Mouse (Mus musculus) intestine, embryonic 15.5 days (tissue): Measurements from ENCODE around the gene Ccser2. TPM values are rescaled to one million over a fixed set of nuclear protein-coding genes. Genes with fewer than 3 reads are reported as not detected.

Source experiments
- ATAC-seq: fragments of 200-750 bp; cut with Nextera tagmentation; 2 replicates; pipeline ENCODE4 v1.8.0; 2017; ENCODE audit warnings: moderate TSS enrichment, moderate library complexity
- H3K27ac ChIP-seq: fragments of 300-500 bp; sonication (generic); 2 replicates; pipeline ENCODE4 v1.5.1; 2015; ENCODE audit warnings: mild to moderate bottlenecking, inconsistent platforms
- H3K27me3 ChIP-seq: fragments of 300-500 bp; sonication (generic); replicated peaks from 2 replicates; pipeline ENCODE4 v1.6.1; 2015; ENCODE audit warnings: inconsistent platforms
- H3K36me3 ChIP-seq: fragments of 300-500 bp; sonication (generic); 2 replicates; pipeline ENCODE4 v1.6.1; 2015; ENCODE audit warnings: inconsistent platforms
- H3K4me1 ChIP-seq: fragments of 300-500 bp; sonication (generic); replicated peaks from 2 replicates; pipeline ENCODE4 v1.6.1; 2015; ENCODE audit warnings: inconsistent platforms
- H3K4me2 ChIP-seq: fragments of 300-500 bp; sonication (generic); replicated peaks from 2 replicates; pipeline ENCODE4 v1.6.1; 2015; ENCODE audit warnings: mild to moderate bottlenecking, inconsistent platforms
- H3K4me3 ChIP-seq: fragments of 300-500 bp; sonication (generic); replicated peaks from 2 replicates; pipeline ENCODE4 v1.5.1; 2015; ENCODE audit warnings: inconsistent platforms
- H3K9ac ChIP-seq: fragments of 300-500 bp; sonication (generic); 2 replicates; pipeline ENCODE4 v1.6.1; 2015; ENCODE audit warnings: inconsistent platforms
- H3K9me3 ChIP-seq: fragments of 300-500 bp; sonication (generic); 2 replicates; pipeline ENCODE4 v1.6.1; 2016; ENCODE audit warnings: inconsistent platforms
- WGBS: fragments of 180-500 bp; shearing (Covaris S2); methylation state at CpG from one replicate; pipeline ENCODE4 v1.1.7; 2015; 5-methylcytosine and 5-hydroxymethylcytosine counted together
- polyA plus RNA-seq: library from polyadenylated mRNA; unstranded; fragments of >200 nt; fragmentation: Nextera tagmentation; extraction: Ambion mirVana; gene quantifications from 2 replicates; pipeline ENCODE4 v1.2.1, GENCODE M21; 2015

The Ccser2 gene
- polyA plus RNA-seq, 1 experiment from 2014 or later, result 29.4 TPM

- Histone ChIP-seq H3K4me1 (0 out of 2 replicates have a peak, but pooled peaks cover 8% of the 10 kb centered on the region), H3K4me2 (no peak overlapping the region), H3K27ac (no peak overlapping the region), H3K4me3 (no peak overlapping the region), H3K9me3 (no peaks in the 10 kb centered on the region), H3K27me3 (no peaks in the 10 kb centered on the region), H3K9ac (no peak overlapping the region), H3K36me3 (no peaks in the 10 kb centered on the region)
- no peak for ATAC-seq
- 86% methylated on average over 3 of the region's 3 CpGs for WGBS
Observed at GRCm38 (mm10) chr14:36969861-36970420, 1.4 kb upstream of the Ccser2 start.

- peak overlapping the region; percentile 87 for H3K4me3 ChIP-seq
- H3K4me2 ChIP-seq, result peak overlapping the region; percentile 65
- no peaks in the 10 kb centered on the region for H3K9me3 ChIP-seq
- H3K36me3 ChIP-seq, result no peaks in the 10 kb centered on the region
- no peaks in the 10 kb centered on the region for H3K27me3 ChIP-seq
- ATAC-seq, result peak; percentile 81
- under 1% methylated on average over 48 of the region's 49 CpGs for WGBS
- peak overlapping the region; percentile 86 for H3K9ac ChIP-seq
- peak overlapping the region; percentile 78 for H3K27ac ChIP-seq
- 0 out of 2 replicates have a peak, but pooled peaks cover 8% of the 10 kb centered on the region for H3K4me1 ChIP-seq
Observed at GRCm38 (mm10) chr14:36968076-36968627, 425 bp downstream of the Ccser2 start.

GRCm38 (mm10) chr14:36965421-36965820, 3.2 kb downstream of the Ccser2 start:
- Histone ChIP-seq H3K27ac (no peak overlapping the region), H3K27me3 (no peaks in the 10 kb centered on the region), H3K36me3 (no peaks in the 10 kb centered on the region), H3K4me1 (0 out of 2 replicates have a peak, but pooled peaks cover 8% of the 10 kb centered on the region), H3K9me3 (no peaks in the 10 kb centered on the region), H3K4me3 (no peak overlapping the region), H3K4me2 (no peak overlapping the region), H3K9ac (no peak overlapping the region)
- WGBS, result 43% methylated on average over 3 of the region's 3 CpGs
- ATAC-seq, result no peak

GRCm38 (mm10) chr14:36962477-36962876, 6.1 kb downstream of the Ccser2 start:
- H3K36me3 ChIP-seq, result no peaks in the 10 kb centered on the region
- 92% methylated on average over 2 of the region's 2 CpGs for WGBS
- no peaks in the 10 kb centered on the region for H3K27me3 ChIP-seq
- no peak for ATAC-seq
- H3K9ac ChIP-seq, result no peak overlapping the region
- no peak overlapping the region for H3K27ac ChIP-seq
- H3K4me2 ChIP-seq, result no peak overlapping the region
- H3K4me3 ChIP-seq, result no peak overlapping the region
- H3K4me1 ChIP-seq, result 0 out of 2 replicates have a peak, but pooled peaks cover 3% of the 10 kb centered on the region
- H3K9me3 ChIP-seq, result no peaks in the 10 kb centered on the region

- Histone ChIP-seq H3K9me3 (no peaks in the 10 kb centered on the region), H3K4me2 (no peak overlapping the region), H3K9ac (no peak overlapping the region), H3K36me3 (no peaks in the 10 kb centered on the region), H3K27me3 (no peaks in the 10 kb centered on the region), H3K27ac (no peak overlapping the region), H3K4me1 (no peaks in the 10 kb centered on the region), H3K4me3 (no peak overlapping the region)
- 92% methylated on average over 6 of the region's 6 CpGs for WGBS
- ATAC-seq, result no peak
Observed at GRCm38 (mm10) chr14:36957719-36958118, 10.9 kb downstream of the Ccser2 start.

GRCm38 (mm10) chr14:36957261-36957660, 11.3 kb downstream of the Ccser2 start:
- no peak for ATAC-seq
- Histone ChIP-seq H3K36me3 (no peaks in the 10 kb centered on the region), H3K9ac (no peak overlapping the region), H3K9me3 (no peaks in the 10 kb centered on the region), H3K4me3 (no peak overlapping the region), H3K4me1 (no peaks in the 10 kb centered on the region), H3K27ac (no peak overlapping the region), H3K4me2 (no peak overlapping the region), H3K27me3 (no peaks in the 10 kb centered on the region)
- WGBS, result 69% methylated on average over 6 of the region's 6 CpGs

- H3K9me3 ChIP-seq, result no peaks in the 10 kb centered on the region
- H3K27me3 ChIP-seq, result no peaks in the 10 kb centered on the region
- WGBS, result 48% methylated on average over 5 of the region's 5 CpGs
- H3K4me2 ChIP-seq, result no peak overlapping the region
- no peak overlapping the region for H3K27ac ChIP-seq
- no peak overlapping the region for H3K9ac ChIP-seq
- H3K4me3 ChIP-seq, result no peak overlapping the region
- no peaks in the 10 kb centered on the region for H3K36me3 ChIP-seq
- H3K4me1 ChIP-seq, result no peaks in the 10 kb centered on the region
- no peak for ATAC-seq
Observed at GRCm38 (mm10) chr14:36956717-36957116, 11.9 kb downstream of the Ccser2 start.

GRCm38 (mm10) chr14:36952687-36953426, 15.7 kb downstream of the Ccser2 start:
- no peak overlapping the region for H3K4me3 ChIP-seq
- no peak overlapping the region for H3K4me2 ChIP-seq
- ATAC-seq, result no peak; the same call in 1 of the 2 replicates
- H3K9ac ChIP-seq, result no peak overlapping the region
- H3K27ac ChIP-seq, result no peak overlapping the region
- H3K4me1 ChIP-seq, result no peaks in the 10 kb centered on the region
- H3K36me3 ChIP-seq, result no peaks in the 10 kb centered on the region
- H3K27me3 ChIP-seq, result no peaks in the 10 kb centered on the region
- WGBS, result 78% methylated on average over 10 of the region's 10 CpGs
- H3K9me3 ChIP-seq, result no peaks in the 10 kb centered on the region

GRCm38 (mm10) chr14:36952142-36952541, 16.4 kb downstream of the Ccser2 start:
- Histone ChIP-seq H3K9me3 (no peaks in the 10 kb centered on the region), H3K9ac (no peak overlapping the region), H3K4me2 (no peak overlapping the region), H3K4me1 (no peaks in the 10 kb centered on the region), H3K27me3 (no peaks in the 10 kb centered on the region), H3K4me3 (no peak overlapping the region), H3K27ac (no peak overlapping the region), H3K36me3 (no peaks in the 10 kb centered on the region)
- 25% methylated on average over 2 of the region's 2 CpGs for WGBS
- ATAC-seq, result peak; percentile 61; the same call in 1 of the 2 replicates

- Histone ChIP-seq H3K27ac (no peak overlapping the region), H3K9ac (no peak overlapping the region), H3K9me3 (no peaks in the 10 kb centered on the region), H3K4me1 (no peaks in the 10 kb centered on the region), H3K4me2 (no peak overlapping the region), H3K27me3 (no peaks in the 10 kb centered on the region), H3K36me3 (0 out of 2 replicates have a peak, but pooled peaks cover 4% of the 10 kb centered on the region), H3K4me3 (no peak overlapping the region)
- no peak for ATAC-seq
- 60% methylated on average over 5 of the region's 5 CpGs for WGBS
Observed at GRCm38 (mm10) chr14:36942716-36943115, 25.9 kb downstream of the Ccser2 start.

- H3K4me2 ChIP-seq, result no peak overlapping the region
- H3K27me3 ChIP-seq, result no peaks in the 10 kb centered on the region
- 0 out of 2 replicates have a peak, but pooled peaks cover 4% of the 10 kb centered on the region for H3K36me3 ChIP-seq
- H3K9me3 ChIP-seq, result no peaks in the 10 kb centered on the region
- WGBS, result 77% methylated on average over 2 of the region's 2 CpGs
- H3K4me3 ChIP-seq, result no peak overlapping the region
- H3K27ac ChIP-seq, result no peak overlapping the region
- peaks cover 3% of the 10 kb centered on the region; the same call in 1 of the 2 replicates for H3K4me1 ChIP-seq
- ATAC-seq, result no peak
- no peak overlapping the region for H3K9ac ChIP-seq
Observed at GRCm38 (mm10) chr14:36937941-36938340, 30.6 kb downstream of the Ccser2 start.

- Histone ChIP-seq H3K9ac (no peak overlapping the region), H3K36me3 (0 out of 2 replicates have a peak, but pooled peaks cover 4% of the 10 kb centered on the region), H3K4me3 (no peak overlapping the region), H3K9me3 (no peaks in the 10 kb centered on the region), H3K4me2 (no peak overlapping the region), H3K4me1 (peaks cover 3% of the 10 kb centered on the region; the same call in 1 of the 2 replicates), H3K27me3 (no peaks in the 10 kb centered on the region), H3K27ac (no peak overlapping the region)
- WGBS, result 59% methylated on average over 7 of the region's 7 CpGs
- peak; percentile 79 for ATAC-seq
Observed at GRCm38 (mm10) chr14:36937080-36937878, 31.3 kb downstream of the Ccser2 start.
